Mouse (Mus musculus) adrenal gland, postnatal 25 days (tissue): ENCODE results near the gene Snx11. TPM values are rescaled to one million over a fixed set of nuclear protein-coding genes. Genes with fewer than 3 reads are reported as not detected.
"Not testable (repeated sequence)": the region's sequence is repeated elsewhere in the genome, so short reads cannot be mapped to it uniquely, and the experiment has no call there.

Experiments used
- DNase-seq: peaks from one replicate; pipeline ENCODE4 v3.0.0; 2021; ENCODE audit warnings: mixed read lengths
- total RNA-seq: library from RNA; stranded (reverse); gene quantifications from 2 replicates; pipeline ENCODE4 v1.2.3, GENCODE M21; 2021

Snx11 gene
- total RNA-seq, 1 experiment from 2014 or later: 32.1 TPM

GRCm38 (mm10) chr11:96796081-96796480, 18.7 kb upstream of the Snx11 start:
- DNase-seq: no peak

GRCm38 (mm10) chr11:96795491-96795890, 18.1 kb upstream of the Snx11 start:
- DNase-seq: no peak

- no peak for DNase-seq
Measured at GRCm38 (mm10) chr11:96790681-96791080, 13.3 kb upstream of the Snx11 start.

- DNase-seq: no peak
Measured at GRCm38 (mm10) chr11:96789990-96790389, 12.6 kb upstream of the Snx11 start.

- peak; percentile 90 for DNase-seq
Measured at GRCm38 (mm10) chr11:96788871-96789795, 11.8 kb upstream of the Snx11 start, which contains the start of gene Cbx1. Cbx1 (plus strand) TSS chr11:96789127.

- DNase-seq: no peak
Measured at GRCm38 (mm10) chr11:96786731-96787450, 9.5 kb upstream of the Snx11 start.

- peak; percentile 76 for DNase-seq
Measured at GRCm38 (mm10) chr11:96784847-96785246, 7.5 kb upstream of the Snx11 start.

- no peak for DNase-seq
Measured at GRCm38 (mm10) chr11:96781425-96781824, 4.1 kb upstream of the Snx11 start.

GRCm38 (mm10) chr11:96780306-96780705, 2.9 kb upstream of the Snx11 start:
- DNase-seq: no peak

GRCm38 (mm10) chr11:96778061-96778627, 785 bp upstream of the Snx11 start:
- not testable (repeated sequence) for DNase-seq

GRCm38 (mm10) chr11:96776068-96776467, 1.3 kb downstream of the Snx11 start:
- no peak for DNase-seq

GRCm38 (mm10) chr11:96775665-96776064, 1.7 kb downstream of the Snx11 start:
- DNase-seq: no peak

- no peak for DNase-seq
Measured at GRCm38 (mm10) chr11:96775063-96775462, 2.3 kb downstream of the Snx11 start.

GRCm38 (mm10) chr11:96774536-96774935, 2.8 kb downstream of the Snx11 start:
- no peak for DNase-seq

- no peak for DNase-seq
Measured at GRCm38 (mm10) chr11:96772413-96772812, 4.9 kb downstream of the Snx11 start.

- no peak for DNase-seq
Measured at GRCm38 (mm10) chr11:96771274-96771975, 5.9 kb downstream of the Snx11 start.

- no peak for DNase-seq
Measured at GRCm38 (mm10) chr11:96768240-96768639, 9.1 kb downstream of the Snx11 start.

- no peak for DNase-seq
Measured at GRCm38 (mm10) chr11:96767096-96767495, 10.3 kb downstream of the Snx11 start.

GRCm38 (mm10) chr11:96766555-96766954, 10.8 kb downstream of the Snx11 start:
- DNase-seq: no peak

GRCm38 (mm10) chr11:96765645-96766044, 11.7 kb downstream of the Snx11 start:
- no peak for DNase-seq

GRCm38 (mm10) chr11:96764511-96765350, 12.6 kb downstream of the Snx11 start:
- DNase-seq: no peak
